Mouse (Mus musculus): ENCODE data around the gene Rhag.

The Rhag gene

DNA sequence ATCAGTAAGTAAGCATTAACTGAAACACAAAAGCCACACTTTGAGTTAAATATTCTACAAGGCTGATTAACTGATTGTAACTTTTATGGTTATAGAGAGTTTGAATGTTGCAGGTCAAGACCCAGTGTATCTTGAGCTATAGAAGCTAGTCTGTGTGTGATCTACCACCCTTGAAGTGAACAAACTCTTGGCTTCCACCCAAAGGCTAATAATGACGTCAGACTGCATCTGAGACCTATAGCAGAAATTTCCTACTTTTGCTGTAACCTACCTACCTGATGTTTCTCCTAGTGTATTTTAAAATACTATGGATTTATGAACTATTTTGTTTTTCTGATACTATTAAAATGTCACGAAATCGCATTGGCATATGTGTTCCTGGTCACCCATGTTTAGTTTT is 63.8 kb downstream of the Rhag start:
- no peak for DNase-seq (ENCODE audit: low spot score in 2 of 2)

DNA sequence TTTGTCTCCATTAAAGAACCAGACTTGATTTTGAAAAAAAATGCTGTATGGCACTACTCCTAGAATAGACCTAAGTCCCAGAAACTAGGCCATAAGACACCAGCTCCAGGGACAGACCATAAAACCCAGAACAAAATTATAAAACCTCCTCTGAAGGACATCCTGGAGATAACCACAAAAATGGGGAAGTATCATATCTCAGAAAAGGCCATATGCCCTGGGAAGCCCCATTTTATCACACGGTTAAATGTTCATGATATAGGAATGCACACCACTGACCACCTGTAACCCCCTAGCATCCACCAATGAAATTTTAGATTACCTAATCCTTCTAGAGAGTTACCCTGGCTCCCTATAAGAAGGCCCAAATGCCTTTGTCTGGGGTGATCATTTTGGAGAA is 64.6 kb downstream of the Rhag start:
- DNase-seq (ENCODE audit: low spot score in 2 of 2), result no peak

DNA sequence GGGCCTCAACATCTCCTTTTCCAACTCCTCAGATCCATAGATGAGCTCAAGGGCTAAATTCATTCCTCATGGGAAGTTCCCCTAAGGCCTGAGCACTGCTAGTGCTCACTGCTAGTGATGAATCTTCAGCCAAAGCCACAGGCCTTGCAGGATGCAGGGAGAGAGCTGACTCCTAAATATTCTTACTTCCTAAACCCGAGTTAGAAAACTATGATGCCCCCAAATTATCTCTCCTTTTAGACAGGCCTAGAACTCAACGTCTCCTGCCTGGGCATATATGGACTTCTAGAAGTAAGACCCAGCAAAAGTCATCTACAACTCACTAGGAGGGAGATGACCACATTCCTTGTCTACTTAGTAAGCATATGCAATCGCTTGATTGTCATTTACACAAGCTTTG is 66.8 kb downstream of the Rhag start:
- no peak for DNase-seq (ENCODE audit: low spot score in 2 of 2)

DNA sequence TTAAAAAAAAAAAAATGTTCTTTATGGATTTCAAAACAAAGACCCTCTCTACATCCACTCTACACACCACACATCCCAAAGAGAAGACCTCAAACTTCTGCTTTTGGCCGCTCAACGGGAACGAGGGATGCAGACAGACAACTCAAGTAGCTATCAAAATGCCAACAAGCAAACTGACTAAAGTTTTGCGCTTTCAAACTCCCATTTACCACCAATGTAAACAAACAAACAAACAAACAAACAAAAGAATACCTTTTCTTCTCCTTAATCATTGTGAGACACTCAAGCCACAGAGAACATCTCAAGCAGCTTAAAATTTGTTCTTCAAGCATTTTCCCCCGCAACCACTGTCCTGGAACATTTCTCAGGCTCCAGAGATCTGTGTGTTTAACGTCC is 68.6 kb downstream of the Rhag start:
- no peak for DNase-seq (ENCODE audit: low spot score in 2 of 2)

DNA sequence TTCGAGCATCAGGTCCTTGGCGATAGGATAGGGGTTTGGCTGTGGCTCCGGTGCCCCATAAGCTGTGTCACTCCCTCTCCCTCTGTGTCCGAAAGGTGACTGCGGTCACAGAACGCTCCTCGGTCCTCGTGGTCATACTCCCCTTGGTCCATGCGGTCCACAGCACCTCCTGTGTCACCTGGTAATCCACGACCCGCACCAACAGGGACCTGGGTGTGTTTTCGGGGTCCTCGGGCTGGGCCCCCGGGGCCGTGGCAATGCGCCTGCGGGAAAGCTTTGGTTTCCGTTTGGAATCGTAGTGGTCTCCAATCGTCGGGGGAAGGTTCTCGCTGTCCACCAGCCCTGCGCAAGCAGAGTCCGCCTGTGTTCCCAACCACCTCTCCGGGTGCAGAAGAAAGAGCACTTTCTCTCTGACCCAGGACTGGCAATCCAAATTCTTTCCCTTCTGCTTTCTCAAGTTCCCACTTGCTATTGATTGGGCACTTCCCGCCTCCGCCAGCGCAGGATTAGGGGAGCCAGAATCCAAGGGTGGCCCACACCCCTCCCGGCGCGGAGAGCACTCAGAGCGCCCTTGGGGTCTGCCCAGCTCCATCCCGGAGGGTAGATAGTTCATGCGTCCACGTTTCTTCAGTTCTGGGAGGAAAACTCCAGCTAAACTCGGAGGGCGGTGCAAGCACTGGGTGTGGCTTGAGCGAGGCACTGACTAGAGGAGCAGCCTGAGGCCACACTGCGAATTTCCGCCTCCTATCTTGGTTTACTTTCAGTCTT is 69.2 kb downstream of the Rhag start, which contains the start of gene 9130008F23Rik:
TSS of gene 9130008F23Rik (minus strand) at position 636 of the 768 bp plus-strand sequence.
- no peak for DNase-seq (ENCODE audit: low spot score in 2 of 2)

DNA sequence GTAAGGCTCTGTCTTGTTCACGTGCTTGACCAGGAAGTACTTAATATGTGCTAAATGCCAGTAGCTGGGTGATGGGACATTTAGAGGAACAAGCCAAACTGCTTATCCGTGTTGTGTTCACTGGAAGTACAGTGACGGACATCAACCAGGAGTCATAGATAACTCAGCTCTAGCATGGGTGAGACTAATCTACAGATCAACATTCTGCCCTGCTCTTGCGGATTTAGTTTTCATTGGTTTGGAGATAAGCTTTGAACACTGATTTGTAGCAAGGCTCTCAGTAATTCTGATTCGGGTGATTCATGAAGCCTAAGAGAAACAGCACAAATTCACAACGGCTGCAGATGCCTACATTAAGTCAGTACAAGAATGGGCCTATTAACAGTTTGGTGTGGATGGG is 71.2 kb downstream of the Rhag start:
- DNase-seq (ENCODE audit: low spot score in 2 of 2), result no peak

DNA sequence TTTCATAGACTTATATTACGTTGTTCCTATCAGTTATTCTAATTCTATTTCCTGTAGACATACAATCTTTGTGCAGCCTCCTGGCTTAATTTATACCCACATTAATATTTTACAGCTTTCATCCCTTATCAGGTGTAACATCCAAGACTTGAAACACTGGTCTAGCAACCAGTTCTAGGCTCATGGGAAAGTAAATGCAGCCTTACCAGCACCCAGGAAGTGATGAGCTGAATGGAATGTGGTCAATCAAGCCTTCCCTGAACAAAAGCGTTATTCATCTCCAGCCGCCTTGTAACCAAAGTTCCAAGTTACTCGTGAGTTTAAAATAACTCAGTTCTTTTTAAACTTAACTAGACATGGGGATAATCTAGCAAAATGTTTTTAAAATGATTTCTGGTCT is 74.2 kb downstream of the Rhag start:
- no peak for DNase-seq (ENCODE audit: low spot score in 2 of 2)

DNA sequence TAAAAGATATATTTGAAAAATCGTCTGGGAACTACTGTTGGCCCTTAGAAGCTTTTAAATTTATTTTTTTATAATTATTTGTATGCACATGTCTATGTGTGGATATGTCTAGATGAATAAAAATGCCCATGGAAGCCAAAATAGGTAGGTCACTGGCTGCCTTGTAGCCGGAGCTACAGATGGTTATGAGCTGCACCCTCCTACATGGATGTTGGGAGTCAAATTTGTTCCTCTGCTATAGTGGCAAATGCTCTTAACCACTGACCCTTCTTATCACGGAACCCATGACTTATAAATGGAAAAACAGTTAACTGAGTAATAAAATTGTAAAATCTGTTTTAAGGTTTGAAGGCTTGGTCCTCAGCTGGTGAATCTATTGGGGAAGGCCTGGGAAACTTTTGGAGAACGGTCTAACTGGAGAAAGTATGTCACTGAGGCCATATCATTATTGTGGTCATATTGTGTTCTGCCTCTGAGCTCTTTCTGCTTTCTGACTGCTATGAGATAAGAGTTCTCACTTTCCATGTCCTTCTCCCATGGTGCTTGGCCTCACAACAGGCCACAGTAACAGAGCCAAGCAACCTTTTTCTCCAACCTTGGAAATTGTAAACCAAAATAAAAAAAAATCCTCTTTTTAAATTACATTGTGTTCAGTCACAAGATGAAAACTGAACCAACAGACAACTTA is 77.1 kb downstream of the Rhag start:
- DNase-seq (ENCODE audit: low spot score in 2 of 2), result no peak

Data from natural killer cell, adult 2 months (primary cell).